Mouse (Mus musculus): ENCODE measurements at regions not wholly inside any gene's neighbourhood (a gene's known extent, or its start where the extent isn't known, plus 50 kb on each side); places are given as distances from the start of the nearest gene placed in this dataset.

GRCm38 (mm10) chr17:87527174-87527573 is 80.4 kb upstream of the Calm2 start:
- TF ChIP-seq EP300 (IDR thresholded peaks at IDR 0.05; ENCODE audit: insufficient read depth, low read depth, low read length) (no peak), POLR2A (IDR thresholded peaks at IDR 0.05; ENCODE audit: insufficient read depth, low read length) (no peak), CTCF (IDR thresholded peaks at IDR 0.05; ENCODE audit: low read depth, low read length) (no peak)
- Histone ChIP-seq H3K36me3 (ENCODE audit: control insufficient read depth, insufficient read depth, low read length, poor library complexity, severe bottlenecking) (no peaks in the 10 kb centered on the region), H3K4me3 (ENCODE audit: low read depth, low read length) (no peak overlapping the region), H3K27me3 (ENCODE audit: control insufficient read depth, insufficient read depth, low read length, poor library complexity, severe bottlenecking) (no peaks in the 10 kb centered on the region), H3K9me3 (replicated peaks; ENCODE audit: control insufficient read depth, insufficient read depth, low read length, poor library complexity, severe bottlenecking) (no peaks in the 10 kb centered on the region), H3K4me1 (ENCODE audit: control insufficient read depth, insufficient read depth, low read length) (peaks cover 4% of the 10 kb centered on the region), H3K27ac (ENCODE audit: insufficient read depth, low read length) (no peak overlapping the region), H3K9ac (ENCODE audit: low read depth, poor library complexity, severe bottlenecking) (no peak overlapping the region)

GRCm38 (mm10) chr17:87530162-87530817 is 83.6 kb upstream of the Calm2 start:
- Histone ChIP-seq H3K27ac (ENCODE audit: insufficient read depth, low read length) (peak overlapping the region; percentile 91), H3K9me3 (replicated peaks; ENCODE audit: control insufficient read depth, insufficient read depth, low read length, poor library complexity, severe bottlenecking) (no peaks in the 10 kb centered on the region), H3K27me3 (ENCODE audit: control insufficient read depth, insufficient read depth, low read length, poor library complexity, severe bottlenecking) (no peaks in the 10 kb centered on the region), H3K4me3 (ENCODE audit: low read depth, low read length) (peak overlapping the region; percentile 55), H3K36me3 (ENCODE audit: control insufficient read depth, insufficient read depth, low read length, poor library complexity, severe bottlenecking) (no peaks in the 10 kb centered on the region), H3K4me1 (ENCODE audit: control insufficient read depth, insufficient read depth, low read length) (peaks cover 2% of the 10 kb centered on the region), H3K9ac (ENCODE audit: low read depth, poor library complexity, severe bottlenecking) (peak overlapping the region; percentile 22)
- TF ChIP-seq POLR2A (IDR thresholded peaks at IDR 0.05; ENCODE audit: insufficient read depth, low read length) (no peak), CTCF (IDR thresholded peaks at IDR 0.05; ENCODE audit: low read depth, low read length) (peak; percentile 66), EP300 (IDR thresholded peaks at IDR 0.05; ENCODE audit: insufficient read depth, low read depth, low read length) (peak; percentile 91)

DNA sequence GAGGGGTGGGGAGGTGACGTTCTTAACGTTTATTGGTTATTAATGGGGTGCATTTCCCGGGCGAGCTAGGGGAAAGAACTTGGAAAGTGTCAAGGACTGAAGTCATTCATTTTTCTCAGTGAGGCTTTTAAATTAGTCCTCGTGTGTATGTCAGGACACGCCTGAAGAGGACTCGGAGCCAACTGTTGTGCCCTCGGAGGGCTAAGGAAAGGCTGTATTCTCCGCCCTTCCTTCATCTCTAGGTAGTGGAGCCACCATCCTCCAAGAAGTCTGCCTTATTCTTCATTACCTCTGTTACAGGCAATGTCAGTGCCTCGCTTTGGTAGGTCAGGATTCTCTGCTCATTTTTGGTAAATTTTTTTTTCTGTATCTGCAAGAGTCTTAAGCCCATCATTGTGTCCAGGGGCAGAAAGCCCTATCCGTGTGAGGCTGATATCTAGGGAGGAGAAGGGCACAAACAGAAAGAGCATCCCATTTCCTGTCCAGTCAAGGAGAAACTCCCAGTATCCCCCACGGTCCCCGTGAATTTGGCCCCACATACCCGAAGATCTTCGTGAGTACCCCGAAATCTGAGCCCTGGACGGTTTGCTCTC is 84.2 kb upstream of the Calm2 start:
- no peaks in the 10 kb centered on the region for H3K36me3 ChIP-seq (ENCODE audit: control insufficient read depth, insufficient read depth, low read length, poor library complexity, severe bottlenecking)
- peak overlapping the region; percentile 64 for H3K4me3 ChIP-seq (ENCODE audit: low read depth, low read length)
- H3K27me3 ChIP-seq (ENCODE audit: control insufficient read depth, insufficient read depth, low read length, poor library complexity, severe bottlenecking): no peaks in the 10 kb centered on the region
- H3K9me3 ChIP-seq (replicated peaks; ENCODE audit: control insufficient read depth, insufficient read depth, low read length, poor library complexity, severe bottlenecking): no peaks in the 10 kb centered on the region
- peak overlapping the region; percentile 91 for H3K27ac ChIP-seq (ENCODE audit: insufficient read depth, low read length)
- TF ChIP-seq CTCF (IDR thresholded peaks at IDR 0.05; ENCODE audit: low read depth, low read length) (no peak), POLR2A (IDR thresholded peaks at IDR 0.05; ENCODE audit: insufficient read depth, low read length) (no peak), EP300 (IDR thresholded peaks at IDR 0.05; ENCODE audit: insufficient read depth, low read depth, low read length) (no peak)
- peaks cover 2% of the 10 kb centered on the region for H3K4me1 ChIP-seq (ENCODE audit: control insufficient read depth, insufficient read depth, low read length)
- H3K9ac ChIP-seq (ENCODE audit: low read depth, poor library complexity, severe bottlenecking): peak overlapping the region; percentile 68

- Histone ChIP-seq H3K36me3 (ENCODE audit: control insufficient read depth, insufficient read depth, low read length, poor library complexity, severe bottlenecking) (no peaks in the 10 kb centered on the region), H3K27me3 (ENCODE audit: control insufficient read depth, insufficient read depth, low read length, poor library complexity, severe bottlenecking) (no peaks in the 10 kb centered on the region), H3K27ac (ENCODE audit: insufficient read depth, low read length) (peak overlapping the region; percentile 91), H3K9ac (ENCODE audit: low read depth, poor library complexity, severe bottlenecking) (peak overlapping the region; percentile 68), H3K4me1 (ENCODE audit: control insufficient read depth, insufficient read depth, low read length) (peaks cover 2% of the 10 kb centered on the region), H3K4me3 (ENCODE audit: low read depth, low read length) (peak overlapping the region; percentile 64), H3K9me3 (replicated peaks; ENCODE audit: control insufficient read depth, insufficient read depth, low read length, poor library complexity, severe bottlenecking) (no peaks in the 10 kb centered on the region)
- TF ChIP-seq EP300 (IDR thresholded peaks at IDR 0.05; ENCODE audit: insufficient read depth, low read depth, low read length): peak; percentile 93
- no peak for TF ChIP-seq CTCF (IDR thresholded peaks at IDR 0.05; ENCODE audit: low read depth, low read length)
- TF ChIP-seq POLR2A (IDR thresholded peaks at IDR 0.05; ENCODE audit: insufficient read depth, low read length): no peak
These were observed 84.8 kb upstream of the Calm2 start for GRCm38 (mm10) chr17:87531411-87532157.

DNA sequence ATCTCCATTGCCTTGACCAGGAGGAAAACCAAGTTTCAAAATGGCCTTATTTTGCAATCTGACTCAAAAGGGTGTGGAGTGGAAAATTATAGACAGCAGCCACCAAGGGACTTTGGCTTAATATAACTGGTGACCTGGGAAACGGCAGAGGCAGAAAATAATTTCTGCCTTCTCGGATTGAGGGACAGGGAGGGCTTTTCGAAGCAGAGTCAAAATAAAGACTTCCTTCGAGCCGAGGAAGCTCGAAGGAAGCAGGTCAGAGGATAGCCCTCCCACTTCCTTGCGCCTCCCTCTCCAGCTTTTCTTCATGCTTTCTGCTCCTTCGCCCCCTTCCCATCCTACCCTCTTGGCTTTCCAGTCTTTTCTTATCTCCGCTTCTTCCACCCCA is 85.4 kb upstream of the Calm2 start:
- Histone ChIP-seq H3K9me3 (replicated peaks; ENCODE audit: control insufficient read depth, insufficient read depth, low read length, poor library complexity, severe bottlenecking) (no peaks in the 10 kb centered on the region), H3K36me3 (ENCODE audit: control insufficient read depth, insufficient read depth, low read length, poor library complexity, severe bottlenecking) (no peaks in the 10 kb centered on the region), H3K4me1 (ENCODE audit: control insufficient read depth, insufficient read depth, low read length) (peaks cover 2% of the 10 kb centered on the region), H3K4me3 (ENCODE audit: low read depth, low read length) (peak overlapping the region; percentile 64; the same call in 1 of the 2 replicates), H3K27ac (ENCODE audit: insufficient read depth, low read length) (peak overlapping the region; percentile 91), H3K27me3 (ENCODE audit: control insufficient read depth, insufficient read depth, low read length, poor library complexity, severe bottlenecking) (no peaks in the 10 kb centered on the region), H3K9ac (ENCODE audit: low read depth, poor library complexity, severe bottlenecking) (peak overlapping the region; percentile 56)
- no peak for TF ChIP-seq CTCF (IDR thresholded peaks at IDR 0.05; ENCODE audit: low read depth, low read length)
- no peak for TF ChIP-seq POLR2A (IDR thresholded peaks at IDR 0.05; ENCODE audit: insufficient read depth, low read length)
- no peak for TF ChIP-seq EP300 (IDR thresholded peaks at IDR 0.05; ENCODE audit: insufficient read depth, low read depth, low read length)

All from ES-Bruce4 (cell line).